In genomic region chr19:8758899-8759298, GRCm38 (mm10) we compare ENCODE assay signal across 14 mouse cellular contexts. TPM values are rescaled to one million over a fixed set of nuclear protein-coding genes. Genes with fewer than 3 reads are reported as not detected.
A peak's percentile ranks its signal among the peaks of the same experiment; 100 is the strongest.
DNase-seq lines count a peak whose midpoint lies in the region; ATAC-seq and TF ChIP-seq lines count a peak whose summit lies in the region.
"Had no signal": no experiment of that assay in that cellular context is flagged by ENCODE, and none has a peak within 500 bp of the region (broad histone marks: within the 10 kb centered on the region; RNA-seq: fewer than 3 reads in every experiment).

No protein-coding gene starts in this region.

- H3K9me3 ChIP-seq in heart, embryonic 10.5 days = no peaks in the 10 kb centered on the region
- H3K9me3 ChIP-seq in liver, embryonic 11.5 days (ENCODE audit: control insufficient read depth, low read length) = no peaks in the 10 kb centered on the region
- H3K9me3 ChIP-seq in G1E (replicated peaks) = no peaks in the 10 kb centered on the region
- no peaks in the 10 kb centered on the region for H3K9me3 ChIP-seq in liver, embryonic 12.5 days (replicated peaks)

- intact Hi-C loops in heart, postnatal 36 days (cut with DNase I) = loop anchor here (5.0 kb wide), 1 partner anchor 63 kb away; the partner anchor contains the start of gene Hnrnpul2
- intact Hi-C loops in gastrocnemius, adult 2 months (cut with DNase I) = no loop called here

- H3K4me1 ChIP-seq in heart, embryonic 10.5 days = peaks cover 19% of the 10 kb centered on the region
- peaks cover 18% of the 10 kb centered on the region for H3K4me1 ChIP-seq in liver, embryonic 11.5 days (replicated peaks; ENCODE audit: control insufficient read depth, insufficient read depth, low read length)
- peaks cover 43% of the 10 kb centered on the region for H3K4me1 ChIP-seq in G1E (ENCODE audit: insufficient read depth, low read depth, low read length)
- H3K4me1 ChIP-seq in liver, embryonic 12.5 days = peaks cover 43% of the 10 kb centered on the region

- ATAC-seq in liver, embryonic 11.5 days (replicated peaks; ENCODE audit: low FRiP score) = no peak
- no peak for ATAC-seq in G1E (ENCODE audit: extremely low read depth, insufficient number of reproducible peaks, low FRiP score, poor library complexity, severe bottlenecking)
- ATAC-seq in liver, embryonic 12.5 days = no peak

- H3K27me3 ChIP-seq in heart, embryonic 10.5 days (ENCODE audit: insufficient read depth, poor library complexity, severe bottlenecking) = no peaks in the 10 kb centered on the region
- H3K27me3 ChIP-seq in liver, embryonic 11.5 days (replicated peaks; ENCODE audit: control insufficient read depth, insufficient read depth, low read length) = no peaks in the 10 kb centered on the region
- H3K27me3 ChIP-seq in G1E (ENCODE audit: insufficient read depth, low read length) = no peaks in the 10 kb centered on the region
- H3K27me3 ChIP-seq in liver, embryonic 12.5 days (replicated peaks) = no peaks in the 10 kb centered on the region

- WGBS in heart, embryonic 10.5 days = 77% methylated on average over 2 of the region's 2 CpGs
- 46% methylated on average over 2 of the region's 2 CpGs for WGBS in liver, embryonic 11.5 days
- WGBS in liver, embryonic 12.5 days (ENCODE audit: insufficient replicate concordance) = 24% methylated on average over 2 of the region's 2 CpGs

- DNase-seq in heart, embryonic 10.5 days (ENCODE audit: low spot score) = no peak
- DNase-seq in heart, postnatal 36 days = no peak
- no peak for DNase-seq in liver, embryonic 11.5 days (ENCODE audit: low spot score)
- DNase-seq in liver = no peak
- peak; percentile 44 for DNase-seq in G1E (ENCODE audit: low spot score)
- no peak for DNase-seq in gastrocnemius, adult 2 months
- no peak for DNase-seq in adrenal gland, postnatal 25 days
- DNase-seq: B cell, adult 2 months; cerebellum, adult 2 months; kidney, postnatal 10 days; retina, postnatal 1 day; thymus, postnatal 4 days had no signal

- H3K9ac ChIP-seq in liver, embryonic 11.5 days (ENCODE audit: low read depth, low read length) = peak overlapping the region; percentile 64
- peak overlapping the region; percentile 98 for H3K9ac ChIP-seq in liver, embryonic 12.5 days

- H3K36me3 ChIP-seq in heart, embryonic 10.5 days = peaks cover 43% of the 10 kb centered on the region
- peaks cover 23% of the 10 kb centered on the region for H3K36me3 ChIP-seq in liver, embryonic 11.5 days (ENCODE audit: control insufficient read depth, insufficient read depth, low read length)
- peaks cover 50% of the 10 kb centered on the region for H3K36me3 ChIP-seq in G1E (replicated peaks)
- peaks cover 52% of the 10 kb centered on the region for H3K36me3 ChIP-seq in liver, embryonic 12.5 days

- H3K4me2 ChIP-seq in liver, embryonic 11.5 days = peak overlapping the region; percentile 85
- peak overlapping the region; percentile 81 for H3K4me2 ChIP-seq in liver, embryonic 12.5 days

- H3K27ac ChIP-seq in heart, embryonic 10.5 days = no peak overlapping the region
- H3K27ac ChIP-seq in liver, embryonic 11.5 days (ENCODE audit: low read depth, low read length) = peak overlapping the region; percentile 53
- H3K27ac ChIP-seq in liver, embryonic 12.5 days = peak overlapping the region; percentile 61
- no peak overlapping the region for H3K27ac ChIP-seq in gastrocnemius, adult 2 months

- 0 out of 2 replicates have a peak overlapping the region, but pooled peaks have one; percentile 80 for H3K4me3 ChIP-seq in heart, embryonic 10.5 days
- peak overlapping the region; percentile 89 for H3K4me3 ChIP-seq in liver, embryonic 11.5 days (ENCODE audit: low read depth, low read length)
- H3K4me3 ChIP-seq in G1E (ENCODE audit: low read depth, low read length) = peak overlapping the region; percentile 78; the same call in 1 of the 2 replicates
- H3K4me3 ChIP-seq in liver, embryonic 12.5 days = peak overlapping the region; percentile 95
- no peak overlapping the region for H3K4me3 ChIP-seq in gastrocnemius, adult 2 months

- TF ChIP-seq CTCF in G1E (IDR thresholded peaks at IDR 0.05; ENCODE audit: low read depth, low read length) = no peak
- no peak for TF ChIP-seq CTCF in gastrocnemius, adult 2 months (IDR thresholded peaks at IDR 0.05)

RNA-seq across cellular contexts. Expression of gene Nxf1, which starts 2.0 kb away (rescaled TPM):
- polyA plus RNA-seq in heart, embryonic 10.5 days (2016; fragmentation: Nextera tagmentation; extraction: Ambion mirVana) = 156 and 193 TPM in 2 replicates
- 10 to 100 TPM; 36.7 to 37.6 TPM for total RNA-seq in heart, postnatal 36 days (2021)
- polyA plus RNA-seq in liver, embryonic 11.5 days (2014; fragmentation: Nextera tagmentation; extraction: Ambion mirVana) = 197 and 198 TPM in 2 replicates
- total RNA-seq in G1E (2014; fragmentation: Nextera tagmentation) (445 and 456 TPM in 2 replicates), G1E (2017) (175 and 184 TPM in 2 replicates)
- polyA plus RNA-seq in G1E (2012) = 35.9 and 39.7 TPM in 2 replicates
- 116 and 130 TPM in 2 replicates for polyA plus RNA-seq in liver, embryonic 12.5 days (2016; fragmentation: Nextera tagmentation; extraction: Ambion mirVana)
- 10 to 100 TPM; 37.8 to 41.5 TPM for total RNA-seq in gastrocnemius, adult 2 months (2021)
- total RNA-seq in adrenal gland, postnatal 25 days (2021) = 128 and 179 TPM in 2 replicates

RNA-seq across cellular contexts. Expression of gene Tmem223, which starts 11.9 kb away (rescaled TPM):
- polyA plus RNA-seq in heart, embryonic 10.5 days (2016; fragmentation: Nextera tagmentation; extraction: Ambion mirVana) = 134 and 136 TPM in 2 replicates
- 100 to 1,000 TPM; 114 to 117 TPM for total RNA-seq in heart, postnatal 36 days (2021)
- 116 and 123 TPM in 2 replicates for polyA plus RNA-seq in liver, embryonic 11.5 days (2014; fragmentation: Nextera tagmentation; extraction: Ambion mirVana)
- total RNA-seq in G1E (2014; fragmentation: Nextera tagmentation) (8.2 and 16.3 TPM in 2 replicates), G1E (2017) (3.2 and 4.0 TPM in 2 replicates)
- 6.1 and 8.7 TPM in 2 replicates for polyA plus RNA-seq in G1E (2012)
- polyA plus RNA-seq in liver, embryonic 12.5 days (2016; fragmentation: Nextera tagmentation; extraction: Ambion mirVana) = 77.4 and 80.0 TPM in 2 replicates
- total RNA-seq in gastrocnemius, adult 2 months (2021) = 100 to 1,000 TPM in 1 of 2 experiments, 10 to 100 TPM in 1; 77.2 to 118 TPM
- 122 and 123 TPM in 2 replicates for total RNA-seq in adrenal gland, postnatal 25 days (2021)

RNA-seq across cellular contexts. Expression of gene Tmem179b, which starts 15.4 kb away (rescaled TPM):
- polyA plus RNA-seq in heart, embryonic 10.5 days (2016; fragmentation: Nextera tagmentation; extraction: Ambion mirVana) = 57.4 and 60.0 TPM in 2 replicates
- 10 to 100 TPM; 16.5 to 18.0 TPM for total RNA-seq in heart, postnatal 36 days (2021)
- polyA plus RNA-seq in liver, embryonic 11.5 days (2014; fragmentation: Nextera tagmentation; extraction: Ambion mirVana) = 116 and 119 TPM in 2 replicates
- total RNA-seq in G1E (2014; fragmentation: Nextera tagmentation) (138 and 153 TPM in 2 replicates), G1E (2017) (96.6 and 102 TPM in 2 replicates)
- 90.2 and 102 TPM in 2 replicates for polyA plus RNA-seq in G1E (2012)
- 99.1 and 104 TPM in 2 replicates for polyA plus RNA-seq in liver, embryonic 12.5 days (2016; fragmentation: Nextera tagmentation; extraction: Ambion mirVana)
- total RNA-seq in gastrocnemius, adult 2 months (2021) = 10 to 100 TPM in 1 of 2 experiments, 1 to 10 TPM in 1; 7.4 to 10.6 TPM
- 56.4 and 75.9 TPM in 2 replicates for total RNA-seq in adrenal gland, postnatal 25 days (2021)

RNA-seq across cellular contexts. Expression of gene Stx5a, which starts 17.7 kb away (rescaled TPM):
- 83.1 and 91.1 TPM in 2 replicates for polyA plus RNA-seq in heart, embryonic 10.5 days (2016; fragmentation: Nextera tagmentation; extraction: Ambion mirVana)
- 10 to 100 TPM; 28.1 to 29.8 TPM for total RNA-seq in heart, postnatal 36 days (2021)
- polyA plus RNA-seq in liver, embryonic 11.5 days (2014; fragmentation: Nextera tagmentation; extraction: Ambion mirVana) = 69.5 and 73.1 TPM in 2 replicates
- 61.1 and 84.0 TPM in 2 replicates for total RNA-seq in G1E (2014; fragmentation: Nextera tagmentation)
- 62.8 and 73.2 TPM in 2 replicates for total RNA-seq in G1E (2017)
- 12.9 and 13.2 TPM in 2 replicates for polyA plus RNA-seq in G1E (2012)
- 56.2 and 58.4 TPM in 2 replicates for polyA plus RNA-seq in liver, embryonic 12.5 days (2016; fragmentation: Nextera tagmentation; extraction: Ambion mirVana)
- total RNA-seq in gastrocnemius, adult 2 months (2021) = 10 to 100 TPM; 20.8 to 22.1 TPM
- 92.3 and 106 TPM in 2 replicates for total RNA-seq in adrenal gland, postnatal 25 days (2021)

RNA-seq across cellular contexts. Expression of gene 1700092M07Rik, which starts 18.4 kb away (rescaled TPM):
- polyA plus RNA-seq in heart, embryonic 10.5 days (2016; fragmentation: Nextera tagmentation; extraction: Ambion mirVana) = 1.6 and 2.1 TPM in 2 replicates
- not detected for total RNA-seq in heart, postnatal 36 days (2021)
- 1.7 and 2.0 TPM in 2 replicates for polyA plus RNA-seq in liver, embryonic 11.5 days (2014; fragmentation: Nextera tagmentation; extraction: Ambion mirVana)
- total RNA-seq in G1E (2014; fragmentation: Nextera tagmentation) (2.5 and 5.3 TPM in 2 replicates), G1E (2017) (3.3 and 4.5 TPM in 2 replicates)
- polyA plus RNA-seq in G1E (2012) = 0.81 and 0.99 TPM in 2 replicates
- polyA plus RNA-seq in liver, embryonic 12.5 days (2016; fragmentation: Nextera tagmentation; extraction: Ambion mirVana) = 2.1 and 2.3 TPM in 2 replicates
- total RNA-seq in gastrocnemius, adult 2 months (2021) = not detected
- 2.6 and 2.8 TPM in 2 replicates for total RNA-seq in adrenal gland, postnatal 25 days (2021)
- polyA plus RNA-seq: heart, embryonic 14.5 days had no signal

Comparison
In these comparisons a context has a peak if more than half of its experiments do, and no peak if none do; other contexts are left out.
1. H3K27ac ChIP-seq: peak in liver, embryonic 11.5 days (single experiment) and liver, embryonic 12.5 days (single experiment); none in heart, embryonic 10.5 days (single experiment) and gastrocnemius, adult 2 months (single experiment).